Mouse (Mus musculus) liver, embryonic 15.5 days (tissue): ENCODE measurements around the gene Rasgef1b. TPM values are rescaled to one million over a fixed set of nuclear protein-coding genes. Genes with fewer than 3 reads are reported as not detected.

Source experiments
- ATAC-seq: fragments of 200-750 bp; cut with Nextera tagmentation; 2 replicates; pipeline ENCODE4 v1.8.0; 2017; ENCODE audit warnings: moderate number of reproducible peaks, mild to moderate bottlenecking, moderate library complexity; ENCODE audit not compliant: insufficient read depth
- H3K27ac ChIP-seq: fragments of 300-500 bp; sonication (generic); replicated peaks from 2 replicates; pipeline ENCODE4 v1.5.1; 2015; ENCODE audit warnings: mild to moderate bottlenecking, inconsistent platforms
- H3K27me3 ChIP-seq: fragments of 300-500 bp; sonication (generic); 2 replicates; pipeline ENCODE4 v1.6.1; 2015; ENCODE audit warnings: mild to moderate bottlenecking, inconsistent platforms
- H3K36me3 ChIP-seq: fragments of 300-500 bp; sonication (generic); replicated peaks from 2 replicates; pipeline ENCODE4 v1.6.1; 2015; ENCODE audit warnings: moderate library complexity, mild to moderate bottlenecking, inconsistent platforms
- H3K4me1 ChIP-seq: fragments of 300-500 bp; sonication (generic); replicated peaks from 2 replicates; pipeline ENCODE4 v1.6.1; 2015; ENCODE audit warnings: inconsistent platforms
- H3K4me2 ChIP-seq: fragments of 300-500 bp; sonication (generic); 2 replicates; pipeline ENCODE4 v1.6.1; 2015; ENCODE audit warnings: moderate library complexity, mild to moderate bottlenecking, inconsistent platforms
- H3K4me3 ChIP-seq: fragments of 300-500 bp; sonication (generic); replicated peaks from 2 replicates; pipeline ENCODE4 v1.5.1; 2015; ENCODE audit warnings: mild to moderate bottlenecking, inconsistent platforms
- H3K9ac ChIP-seq: fragments of 300-500 bp; sonication (generic); 2 replicates; pipeline ENCODE4 v1.6.1; 2015; ENCODE audit warnings: moderate library complexity, mild to moderate bottlenecking, inconsistent platforms
- H3K9me3 ChIP-seq: fragments of 300-500 bp; sonication (generic); replicated peaks from 2 replicates; pipeline ENCODE4 v1.6.1; 2016; ENCODE audit warnings: inconsistent platforms
- WGBS: fragments of 180-500 bp; shearing (Covaris S2); methylation state at CpG from one replicate; pipeline ENCODE4 v1.1.7; 2015; ENCODE audit warnings: mixed read lengths; ENCODE audit not compliant: insufficient replicate concordance; 5-methylcytosine and 5-hydroxymethylcytosine counted together
- polyA plus RNA-seq: library from polyadenylated mRNA; unstranded; fragments of >200 nt; fragmentation: Nextera tagmentation; extraction: Ambion mirVana; gene quantifications from 2 replicates; pipeline ENCODE4 v1.2.1, GENCODE M21; 2015

Gene Rasgef1b
- polyA plus RNA-seq, 1 experiment from 2014 or later, result 7.3 TPM

DNA sequence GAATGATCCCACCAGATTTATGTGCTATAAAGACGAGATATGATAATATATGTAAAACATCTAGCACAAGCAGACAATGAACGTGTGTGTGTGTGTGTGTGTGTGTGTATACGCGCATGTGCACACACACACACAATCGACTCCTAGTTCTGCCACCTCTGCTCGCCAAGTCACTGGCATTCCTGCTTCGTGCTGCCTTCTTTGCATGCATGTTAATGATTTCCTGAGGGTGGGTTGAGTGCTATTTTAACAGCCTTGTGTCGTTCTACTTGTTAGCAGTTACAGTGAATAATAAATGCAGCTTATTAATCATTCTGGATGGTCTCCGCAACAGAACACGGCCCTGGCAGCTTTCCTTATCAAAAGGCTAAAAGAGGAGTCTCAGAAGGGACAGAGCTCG is 129.5 kb downstream of the Rasgef1b start:
- no peak overlapping the region for H3K4me3 ChIP-seq
- H3K9ac ChIP-seq, result no peak overlapping the region
- H3K4me1 ChIP-seq, result no peaks in the 10 kb centered on the region
- no peaks in the 10 kb centered on the region for H3K9me3 ChIP-seq
- H3K4me2 ChIP-seq, result no peak overlapping the region
- ATAC-seq, result no peak
- no peaks in the 10 kb centered on the region for H3K27me3 ChIP-seq
- no peaks in the 10 kb centered on the region for H3K36me3 ChIP-seq
- WGBS, result 66% methylated on average over 11 of the region's 11 CpGs
- H3K27ac ChIP-seq, result no peak overlapping the region

DNA sequence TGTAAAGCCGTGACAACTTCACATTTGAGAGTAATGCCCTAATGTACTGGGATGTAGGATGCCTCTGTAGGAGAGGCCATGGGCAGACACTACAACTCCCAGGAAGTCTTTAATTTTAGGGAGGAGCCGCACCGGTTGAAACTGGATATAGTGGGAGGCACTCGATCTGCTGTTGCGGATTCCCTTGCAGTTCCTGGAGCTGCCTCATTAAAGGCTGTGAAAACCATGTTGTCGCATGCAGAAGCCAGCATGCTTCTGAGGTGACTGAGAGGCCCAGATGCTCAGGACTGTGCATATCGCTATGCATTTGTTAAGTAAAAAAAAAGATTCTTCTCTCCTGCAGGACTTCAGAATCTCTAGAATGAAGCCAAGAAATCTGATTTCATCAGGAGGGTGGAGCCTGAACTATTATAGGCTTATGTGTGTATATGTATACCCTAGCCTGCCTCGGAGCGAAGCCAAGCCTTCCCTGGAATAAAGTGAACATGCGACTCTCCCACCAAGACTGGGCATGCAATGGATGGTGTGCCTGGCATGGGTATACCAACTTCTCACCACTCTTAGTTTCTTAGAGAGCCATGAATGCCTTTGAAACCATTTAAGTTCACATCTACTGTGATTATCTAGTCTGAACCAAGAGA is 130.3 kb downstream of the Rasgef1b start:
- Histone ChIP-seq H3K9ac (no peak overlapping the region), H3K4me3 (no peak overlapping the region), H3K36me3 (no peaks in the 10 kb centered on the region), H3K4me2 (no peak overlapping the region), H3K27me3 (no peaks in the 10 kb centered on the region), H3K27ac (no peak overlapping the region), H3K9me3 (no peaks in the 10 kb centered on the region), H3K4me1 (no peaks in the 10 kb centered on the region)
- ATAC-seq, result no peak
- WGBS, result 71% methylated on average over 10 of the region's 10 CpGs

DNA sequence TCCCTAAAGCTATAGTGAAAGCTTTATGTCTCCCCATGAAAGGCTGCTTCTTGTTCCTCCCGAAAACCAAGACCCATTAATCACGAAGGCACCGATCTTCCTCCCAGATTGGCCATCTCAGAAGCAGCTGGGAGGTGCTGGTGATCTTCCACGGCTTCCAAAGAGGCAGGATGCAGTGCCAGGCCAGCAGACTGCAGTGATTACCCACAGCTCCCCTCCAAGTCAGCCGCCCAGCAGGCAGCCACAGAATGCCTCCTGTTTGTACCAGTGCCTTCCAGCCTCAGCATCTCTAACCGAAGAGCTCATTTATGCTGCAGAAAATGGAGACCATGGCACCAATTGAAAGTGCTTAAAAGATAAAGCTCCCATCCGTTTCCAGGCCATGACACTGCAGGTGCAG is 131.2 kb downstream of the Rasgef1b start:
- Histone ChIP-seq H3K4me2 (no peak overlapping the region), H3K36me3 (no peaks in the 10 kb centered on the region), H3K9me3 (no peaks in the 10 kb centered on the region), H3K4me3 (no peak overlapping the region), H3K27me3 (no peaks in the 10 kb centered on the region), H3K9ac (no peak overlapping the region), H3K27ac (no peak overlapping the region), H3K4me1 (no peaks in the 10 kb centered on the region)
- 44% methylated on average over 7 of the region's 7 CpGs for WGBS
- no peak for ATAC-seq

DNA sequence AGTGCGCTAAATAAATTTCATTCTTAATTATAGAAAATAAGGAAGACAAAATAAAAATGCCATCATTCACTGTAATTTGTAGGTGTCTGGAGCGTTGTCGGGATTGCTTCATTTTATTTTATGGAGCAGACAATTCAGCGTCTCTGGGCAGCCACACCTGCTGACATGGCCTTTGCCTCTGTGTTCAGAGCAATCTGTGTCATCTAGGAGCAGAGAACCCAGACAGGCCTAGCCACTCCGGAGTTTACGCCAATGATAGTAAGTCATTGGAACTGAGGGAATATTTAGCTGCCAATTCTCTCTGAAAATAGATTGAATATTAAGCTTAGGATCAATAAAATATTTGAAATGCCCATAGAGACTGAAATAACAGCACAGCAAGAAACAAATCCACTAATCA is 137.5 kb downstream of the Rasgef1b start:
- no peaks in the 10 kb centered on the region for H3K9me3 ChIP-seq
- no peaks in the 10 kb centered on the region for H3K36me3 ChIP-seq
- no peak overlapping the region for H3K4me3 ChIP-seq
- no peak overlapping the region for H3K27ac ChIP-seq
- no peaks in the 10 kb centered on the region for H3K27me3 ChIP-seq
- H3K9ac ChIP-seq, result no peak overlapping the region
- H3K4me2 ChIP-seq, result no peak overlapping the region
- ATAC-seq, result no peak
- WGBS, result 72% methylated on average over 6 of the region's 6 CpGs
- no peaks in the 10 kb centered on the region for H3K4me1 ChIP-seq

GRCm38 (mm10) chr5:99590539-99590938 is 138.3 kb downstream of the Rasgef1b start:
- no peaks in the 10 kb centered on the region for H3K36me3 ChIP-seq
- WGBS, result 70% methylated on average over 4 of the region's 4 CpGs
- no peaks in the 10 kb centered on the region for H3K4me1 ChIP-seq
- no peak overlapping the region for H3K27ac ChIP-seq
- H3K9me3 ChIP-seq, result no peaks in the 10 kb centered on the region
- H3K4me3 ChIP-seq, result no peak overlapping the region
- H3K27me3 ChIP-seq, result no peaks in the 10 kb centered on the region
- ATAC-seq, result no peak
- H3K4me2 ChIP-seq, result no peak overlapping the region
- no peak overlapping the region for H3K9ac ChIP-seq

DNA sequence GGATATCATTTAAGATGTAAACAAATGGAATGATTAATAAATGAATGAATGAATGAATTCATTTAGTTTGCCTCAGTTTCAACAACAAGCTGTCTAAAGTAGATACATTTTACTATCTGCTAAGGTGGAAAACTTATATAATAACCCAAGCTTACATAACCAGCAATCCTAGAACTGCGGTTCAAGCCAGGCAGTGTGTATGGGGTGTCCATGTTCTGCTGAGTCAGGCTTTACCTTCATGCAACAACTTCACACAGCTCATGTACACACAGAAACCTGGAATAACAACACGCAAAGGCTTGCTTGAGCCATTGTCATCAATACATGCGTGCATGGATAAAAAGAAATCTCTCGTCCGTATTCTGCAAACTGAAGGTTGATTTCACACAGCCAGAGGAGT is 140.9 kb downstream of the Rasgef1b start:
- Histone ChIP-seq H3K9me3 (no peaks in the 10 kb centered on the region), H3K27me3 (no peaks in the 10 kb centered on the region), H3K4me1 (no peaks in the 10 kb centered on the region), H3K9ac (no peak overlapping the region), H3K36me3 (no peaks in the 10 kb centered on the region), H3K27ac (no peak overlapping the region), H3K4me3 (no peak overlapping the region), H3K4me2 (no peak overlapping the region)
- 79% methylated on average over 5 of the region's 5 CpGs for WGBS
- ATAC-seq, result no peak

GRCm38 (mm10) chr5:99587589-99587988 is 141.3 kb downstream of the Rasgef1b start:
- Histone ChIP-seq H3K27me3 (no peaks in the 10 kb centered on the region), H3K9ac (no peak overlapping the region), H3K9me3 (no peaks in the 10 kb centered on the region), H3K36me3 (no peaks in the 10 kb centered on the region), H3K4me2 (no peak overlapping the region), H3K4me1 (no peaks in the 10 kb centered on the region), H3K4me3 (no peak overlapping the region), H3K27ac (no peak overlapping the region)
- 49% methylated on average over 4 of the region's 4 CpGs for WGBS
- ATAC-seq, result no peak

DNA sequence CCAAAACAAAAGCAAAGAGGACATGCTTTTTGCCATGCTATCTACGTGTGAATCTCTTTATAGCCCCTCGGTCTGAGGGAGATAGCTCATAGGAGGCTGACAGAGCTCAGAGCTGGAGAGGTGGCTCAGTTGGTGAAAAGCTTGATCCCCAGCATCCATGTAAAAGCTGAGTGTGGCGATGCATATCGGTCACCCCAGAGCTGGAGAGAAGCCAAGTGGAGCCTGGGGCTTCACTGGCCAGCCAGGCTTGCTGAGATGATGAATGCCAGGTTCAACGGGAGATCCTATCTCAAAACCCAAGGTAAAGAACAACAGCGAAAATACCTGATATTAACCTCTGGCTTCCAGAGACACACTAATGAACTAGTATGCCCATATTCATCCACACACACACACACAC is 142.6 kb downstream of the Rasgef1b start:
- H3K4me3 ChIP-seq, result no peak overlapping the region
- WGBS, result 70% methylated on average over 6 of the region's 6 CpGs
- no peak overlapping the region for H3K4me2 ChIP-seq
- no peaks in the 10 kb centered on the region for H3K9me3 ChIP-seq
- no peaks in the 10 kb centered on the region for H3K4me1 ChIP-seq
- no peak for ATAC-seq
- H3K36me3 ChIP-seq, result no peaks in the 10 kb centered on the region
- no peak overlapping the region for H3K9ac ChIP-seq
- no peak overlapping the region for H3K27ac ChIP-seq
- H3K27me3 ChIP-seq, result no peaks in the 10 kb centered on the region

DNA sequence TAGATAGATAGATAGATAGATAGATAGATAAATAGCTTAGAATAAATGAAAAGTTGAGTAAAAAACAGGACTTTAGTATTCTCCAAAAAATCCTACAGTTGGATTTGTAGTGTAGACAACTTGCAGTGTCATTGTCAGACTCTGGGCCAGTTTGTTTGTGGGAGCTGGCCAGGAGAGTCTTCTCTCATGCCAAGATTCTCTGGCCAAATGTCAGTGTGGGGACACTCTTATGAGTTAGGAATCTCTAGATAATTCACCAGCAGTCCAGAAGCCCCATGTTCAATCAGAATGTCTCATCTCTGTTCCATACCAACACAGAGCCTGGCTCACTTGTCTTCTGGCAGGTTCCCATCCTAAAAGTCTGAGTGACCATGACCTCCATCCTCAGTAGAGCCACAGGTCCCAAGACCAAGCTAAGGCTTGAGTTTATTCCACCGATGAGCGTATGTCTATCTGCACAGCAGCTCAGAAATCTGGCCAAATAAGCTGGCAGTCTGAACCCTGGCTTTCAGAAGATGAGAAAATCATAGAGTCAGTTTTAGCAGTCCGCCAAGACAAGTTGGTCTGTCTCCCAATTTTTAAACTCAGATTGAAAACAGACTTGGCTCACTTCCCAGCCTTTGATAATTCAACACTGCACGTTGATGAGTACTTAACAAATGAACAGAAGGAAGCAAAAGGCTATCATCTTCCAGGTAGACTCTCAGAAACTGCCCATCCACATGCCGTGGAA is 143.5 kb downstream of the Rasgef1b start:
- Histone ChIP-seq H3K27ac (no peak overlapping the region), H3K4me2 (no peak overlapping the region), H3K27me3 (no peaks in the 10 kb centered on the region), H3K4me3 (no peak overlapping the region), H3K4me1 (no peaks in the 10 kb centered on the region), H3K9me3 (no peaks in the 10 kb centered on the region), H3K9ac (no peak overlapping the region), H3K36me3 (no peaks in the 10 kb centered on the region)
- ATAC-seq, result no peak
- 67% methylated on average over 5 of the region's 5 CpGs for WGBS

DNA sequence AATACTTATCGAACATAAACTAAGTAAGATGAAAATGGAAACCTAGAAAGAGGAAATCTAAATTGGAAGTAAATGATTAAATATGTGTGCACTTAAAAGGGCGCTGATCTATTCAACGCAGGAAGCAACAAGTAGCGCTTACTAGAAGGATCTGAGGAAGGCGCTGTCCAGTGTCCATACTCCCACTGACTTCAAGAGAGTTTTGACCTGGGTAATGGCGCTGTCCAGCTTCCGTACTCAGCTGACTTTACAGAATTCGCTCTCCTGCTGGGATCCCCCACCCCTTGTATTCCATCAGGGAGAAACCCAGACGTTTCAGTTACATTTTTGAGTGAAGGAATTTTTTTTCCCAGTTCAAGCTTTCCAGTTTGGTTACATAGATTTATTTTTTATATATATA is 144.6 kb downstream of the Rasgef1b start:
- no peak overlapping the region for H3K4me3 ChIP-seq
- ATAC-seq, result no peak
- no peaks in the 10 kb centered on the region for H3K4me1 ChIP-seq
- H3K36me3 ChIP-seq, result no peaks in the 10 kb centered on the region
- H3K9me3 ChIP-seq, result no peaks in the 10 kb centered on the region
- no peaks in the 10 kb centered on the region for H3K27me3 ChIP-seq
- 75% methylated on average over 9 of the region's 9 CpGs for WGBS
- H3K9ac ChIP-seq, result no peak overlapping the region
- H3K4me2 ChIP-seq, result no peak overlapping the region
- no peak overlapping the region for H3K27ac ChIP-seq

- H3K4me2 ChIP-seq, result no peak overlapping the region
- no peaks in the 10 kb centered on the region for H3K36me3 ChIP-seq
- no peak overlapping the region for H3K27ac ChIP-seq
- ATAC-seq, result no peak
- H3K4me1 ChIP-seq, result no peaks in the 10 kb centered on the region
- no peaks in the 10 kb centered on the region for H3K9me3 ChIP-seq
- H3K4me3 ChIP-seq, result no peak overlapping the region
- H3K27me3 ChIP-seq, result no peaks in the 10 kb centered on the region
- H3K9ac ChIP-seq, result no peak overlapping the region
- 33% methylated on average over 5 of the region's 5 CpGs for WGBS
Observed at GRCm38 (mm10) chr5:99582055-99582454, 146.8 kb downstream of the Rasgef1b start.

GRCm38 (mm10) chr5:99578692-99579091 is 150.2 kb downstream of the Rasgef1b start:
- H3K9ac ChIP-seq, result no peak overlapping the region
- 9% methylated on average over 4 of the region's 4 CpGs for WGBS
- H3K4me1 ChIP-seq, result no peaks in the 10 kb centered on the region
- H3K9me3 ChIP-seq, result no peaks in the 10 kb centered on the region
- no peak for ATAC-seq
- H3K27ac ChIP-seq, result no peak overlapping the region
- H3K4me2 ChIP-seq, result no peak overlapping the region
- H3K36me3 ChIP-seq, result no peaks in the 10 kb centered on the region
- H3K27me3 ChIP-seq, result no peaks in the 10 kb centered on the region
- H3K4me3 ChIP-seq, result no peak overlapping the region
